Mouse (Mus musculus) granulocyte monocyte progenitor cell, adult 5-6 weeks (primary cell): ENCODE measurements around the gene Cyp24a1. TPM values are rescaled to one million over a fixed set of nuclear protein-coding genes. Genes with fewer than 3 reads are reported as not detected.

Source experiments
- ATAC-seq: replicated peaks from 2 replicates; pipeline ENCODE4 v1.8.0; 2016; ENCODE audit warnings: mild to moderate bottlenecking, moderate TSS enrichment, inconsistent platforms; ENCODE audit not compliant: poor library complexity, severe bottlenecking
- total RNA-seq, 2 experiments: library from RNA; stranded (forward) in 1 of 2; stranded (reverse) in 1 of 2; fragments of 200-712, 200-1000 nt in 1 of 2; fragments of >200 nt in 1 of 2; fragmentation: Nextera tagmentation in 1 of 2; gene quantifications; 2 replicates each; pipeline ENCODE4 v1.2.3; 2014 to 2017

Cyp24a1 gene
- not detected in 2 replicates for total RNA-seq (2014; fragmentation: Nextera tagmentation)
- total RNA-seq (2017): not detected in 2 replicates

DNA sequence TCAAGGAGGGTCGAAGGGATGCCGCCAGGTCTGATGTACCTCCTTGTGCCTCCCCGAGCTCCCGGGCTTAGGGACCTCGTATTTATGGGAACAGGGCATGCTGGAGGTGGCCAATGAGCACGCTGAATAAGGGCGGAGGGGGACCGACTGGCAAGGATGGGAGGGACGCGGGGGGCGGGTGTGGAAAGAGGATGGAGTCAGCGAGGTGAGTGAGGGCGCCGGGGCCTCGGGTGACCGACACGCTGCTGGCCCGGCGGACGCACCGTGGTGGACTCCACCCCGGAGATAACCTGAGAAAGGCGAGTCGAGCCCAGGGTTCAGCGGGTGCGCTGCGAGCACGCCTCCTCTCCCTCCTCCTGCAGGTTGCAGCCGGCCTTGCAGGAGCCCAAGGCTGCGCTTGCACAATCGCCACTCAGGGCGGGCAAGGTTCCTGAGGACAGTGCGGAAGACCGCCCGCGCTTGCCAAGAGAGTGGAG is at the start of gene Cyp24a1:
TSS of gene Cyp24a1 (minus strand) at position 55 of the 476 bp plus-strand sequence.
- peak; percentile 97 for ATAC-seq

DNA sequence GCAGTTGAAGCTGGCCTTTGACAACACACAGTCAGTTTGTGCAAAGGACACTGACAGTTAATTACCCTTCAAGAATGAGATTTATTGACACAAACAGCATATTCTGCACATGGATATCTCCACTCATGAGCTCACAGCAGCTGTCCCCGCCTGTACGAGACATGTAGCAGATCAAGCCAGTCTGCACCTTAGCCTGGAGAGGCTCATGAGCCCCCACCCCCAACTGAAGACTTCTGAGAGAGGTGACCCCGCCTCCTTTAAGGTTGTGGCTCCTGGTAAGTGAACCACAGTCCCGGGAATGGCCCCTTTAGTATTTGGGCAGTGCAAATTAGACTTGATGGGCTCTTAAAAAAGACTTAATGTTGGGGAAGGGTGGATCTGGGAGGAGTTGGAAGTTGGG is 48.8 kb upstream of the Cyp24a1 start:
- no peak for ATAC-seq

- ATAC-seq: no peak
These were observed 48.0 kb upstream of the Cyp24a1 start for GRCm38 (mm10) chr2:170544950-170545349.

DNA sequence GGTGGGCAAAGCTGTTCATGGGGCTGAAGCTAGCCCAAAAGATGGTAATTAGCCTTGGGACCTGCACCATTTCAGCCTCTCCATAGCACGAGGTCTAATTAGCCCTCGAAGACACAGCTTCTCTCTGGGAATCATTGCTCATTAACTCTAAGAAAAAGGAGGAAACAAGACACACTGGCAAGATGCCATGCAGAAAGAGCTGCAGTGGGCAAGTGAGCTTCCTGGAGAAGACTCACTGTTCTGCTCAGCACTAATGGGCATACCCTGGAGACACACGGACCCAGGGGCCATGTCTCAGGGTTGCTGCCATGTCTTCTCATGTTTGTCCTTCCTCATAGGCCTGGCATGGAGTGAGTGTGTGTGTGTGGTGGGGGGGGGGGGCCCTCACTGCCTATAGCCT is 47.2 kb upstream of the Cyp24a1 start:
- no peak for ATAC-seq

DNA sequence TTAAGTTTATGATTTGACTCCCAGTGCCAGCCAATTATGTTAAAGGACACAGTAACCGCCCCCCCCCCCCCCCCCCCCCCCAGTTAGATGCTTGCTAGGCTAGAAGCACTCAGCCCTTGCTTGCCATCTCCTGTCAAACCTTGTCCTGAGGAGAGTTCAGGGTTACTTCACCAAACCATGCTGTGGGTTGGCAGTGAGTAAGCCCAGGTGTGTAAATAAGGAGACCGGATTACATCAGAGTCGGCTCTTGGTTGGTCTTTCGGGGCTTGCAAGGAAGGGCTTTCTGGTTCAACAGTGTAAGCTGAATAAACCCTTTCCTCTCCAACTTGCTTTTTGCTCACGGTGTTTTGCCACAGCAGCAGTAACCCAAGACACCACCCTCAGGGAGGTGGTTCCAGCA is 46.7 kb upstream of the Cyp24a1 start:
- ATAC-seq: no peak

- no peak for ATAC-seq
These were observed 42.3 kb upstream of the Cyp24a1 start for GRCm38 (mm10) chr2:170539211-170539610.

GRCm38 (mm10) chr2:170535841-170536240 is 38.9 kb upstream of the Cyp24a1 start:
- ATAC-seq: no peak

DNA sequence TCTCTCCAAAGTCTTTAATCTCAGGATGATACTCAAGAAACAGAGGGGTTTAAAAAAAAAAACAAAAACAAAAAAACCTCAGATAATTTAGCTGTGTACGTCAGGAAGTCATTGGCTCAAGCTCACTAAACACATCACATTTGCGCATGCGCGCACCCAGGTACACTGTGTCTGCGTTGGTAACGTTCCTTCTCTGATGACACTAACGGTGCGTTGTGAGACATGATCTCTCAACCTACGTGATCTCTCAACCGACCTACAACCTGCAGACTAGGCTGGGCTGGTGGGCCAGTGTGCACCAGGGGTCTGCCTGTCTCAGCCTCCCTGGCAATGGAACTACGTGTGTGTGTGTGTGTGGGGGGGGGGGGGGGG is 37.8 kb upstream of the Cyp24a1 start:
- no peak for ATAC-seq

- ATAC-seq: no peak
These were observed 37.3 kb upstream of the Cyp24a1 start for GRCm38 (mm10) chr2:170534116-170534802.

DNA sequence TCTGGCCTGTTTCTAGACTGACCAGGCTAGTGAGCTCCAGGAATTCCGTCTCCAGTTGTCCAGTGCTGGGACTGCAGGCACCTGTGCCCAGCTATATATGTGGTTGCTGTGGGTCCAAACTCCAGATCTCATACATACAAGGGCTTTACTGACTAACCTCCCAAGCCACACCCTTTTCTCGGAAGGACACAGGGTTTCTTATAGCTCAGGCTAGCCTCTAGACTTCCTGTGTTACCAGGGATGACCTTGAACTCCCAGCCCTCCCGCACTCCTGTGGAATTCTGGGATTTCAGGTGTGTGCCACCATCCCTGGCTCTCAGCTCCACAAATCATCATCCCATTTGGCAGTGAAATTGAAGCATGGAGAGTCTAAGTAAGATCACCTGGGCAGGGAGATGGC is 33.3 kb upstream of the Cyp24a1 start:
- no peak for ATAC-seq

GRCm38 (mm10) chr2:170529766-170530165 is 32.8 kb upstream of the Cyp24a1 start:
- ATAC-seq: no peak

- ATAC-seq: no peak
These were observed 31.1 kb upstream of the Cyp24a1 start for GRCm38 (mm10) chr2:170528061-170528460.

DNA sequence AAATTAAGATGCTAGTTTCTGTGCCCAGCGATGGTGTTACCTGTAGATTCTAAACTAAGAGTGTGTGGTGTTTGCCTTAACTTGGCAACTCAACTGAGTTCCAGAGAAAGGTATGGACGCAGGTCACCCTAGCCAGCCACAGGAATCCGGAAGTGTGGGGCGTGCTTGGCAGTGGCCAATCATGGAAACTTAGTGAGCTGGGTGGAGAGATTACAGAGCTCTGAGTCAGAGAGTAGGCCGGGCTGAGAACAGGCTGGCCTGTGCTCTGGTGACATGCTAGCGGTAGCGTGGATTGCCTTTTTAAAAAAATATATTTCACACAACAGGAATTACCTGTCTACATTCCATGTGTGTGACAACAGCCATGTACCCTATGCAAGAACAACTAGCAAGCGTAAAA is 29.6 kb upstream of the Cyp24a1 start:
- no peak for ATAC-seq

DNA sequence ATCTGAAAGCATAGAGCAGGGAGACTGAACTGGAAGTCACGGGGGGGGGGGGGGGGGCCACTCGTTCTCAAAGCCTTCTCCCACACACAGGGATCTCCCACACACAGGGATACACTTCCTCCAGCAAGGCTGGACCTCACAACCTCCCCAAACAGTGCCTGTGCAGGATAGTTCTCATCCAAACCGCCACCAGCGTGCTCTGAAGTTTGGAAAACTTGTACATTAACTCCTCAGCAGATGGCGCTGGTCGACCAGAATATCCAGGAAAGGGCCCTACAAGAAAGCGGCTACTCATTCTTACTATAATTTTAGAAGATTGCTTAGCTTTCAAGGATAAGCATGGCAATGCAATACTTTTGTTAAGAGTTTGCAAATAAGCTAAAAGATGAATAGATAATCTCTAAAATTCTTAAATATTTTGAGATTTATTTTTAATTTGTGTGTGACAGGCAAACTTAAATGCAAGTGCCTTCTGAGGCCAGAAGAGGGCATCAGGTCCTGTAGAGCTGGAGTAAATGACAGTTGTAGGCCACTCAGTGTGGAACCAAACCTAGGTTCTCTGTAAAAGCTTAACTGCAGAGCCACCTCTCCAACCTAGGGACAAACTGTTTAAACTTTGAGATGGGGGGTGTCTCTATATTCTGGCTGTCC is 23.5 kb upstream of the Cyp24a1 start:
- peak; percentile 69 for ATAC-seq

DNA sequence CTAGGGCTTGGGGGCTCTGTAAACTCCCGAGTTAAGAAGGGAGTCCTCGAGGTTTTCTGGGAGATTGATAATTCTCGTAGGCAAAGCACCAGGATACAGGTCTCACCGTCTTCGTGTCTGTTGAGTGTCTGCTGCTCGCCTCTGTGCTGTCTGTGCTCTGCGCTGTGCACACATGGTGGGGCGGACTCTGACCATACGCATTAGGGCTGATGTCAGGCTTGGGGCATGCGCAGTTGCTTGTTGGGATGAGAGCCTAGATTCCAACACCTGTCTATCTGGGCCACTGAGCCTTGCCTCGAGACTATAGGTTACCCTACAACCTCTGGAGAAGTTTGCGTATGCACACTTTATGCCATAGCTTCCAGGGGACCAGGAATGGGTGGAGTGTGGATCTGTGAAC is 16.8 kb upstream of the Cyp24a1 start:
- ATAC-seq: no peak

DNA sequence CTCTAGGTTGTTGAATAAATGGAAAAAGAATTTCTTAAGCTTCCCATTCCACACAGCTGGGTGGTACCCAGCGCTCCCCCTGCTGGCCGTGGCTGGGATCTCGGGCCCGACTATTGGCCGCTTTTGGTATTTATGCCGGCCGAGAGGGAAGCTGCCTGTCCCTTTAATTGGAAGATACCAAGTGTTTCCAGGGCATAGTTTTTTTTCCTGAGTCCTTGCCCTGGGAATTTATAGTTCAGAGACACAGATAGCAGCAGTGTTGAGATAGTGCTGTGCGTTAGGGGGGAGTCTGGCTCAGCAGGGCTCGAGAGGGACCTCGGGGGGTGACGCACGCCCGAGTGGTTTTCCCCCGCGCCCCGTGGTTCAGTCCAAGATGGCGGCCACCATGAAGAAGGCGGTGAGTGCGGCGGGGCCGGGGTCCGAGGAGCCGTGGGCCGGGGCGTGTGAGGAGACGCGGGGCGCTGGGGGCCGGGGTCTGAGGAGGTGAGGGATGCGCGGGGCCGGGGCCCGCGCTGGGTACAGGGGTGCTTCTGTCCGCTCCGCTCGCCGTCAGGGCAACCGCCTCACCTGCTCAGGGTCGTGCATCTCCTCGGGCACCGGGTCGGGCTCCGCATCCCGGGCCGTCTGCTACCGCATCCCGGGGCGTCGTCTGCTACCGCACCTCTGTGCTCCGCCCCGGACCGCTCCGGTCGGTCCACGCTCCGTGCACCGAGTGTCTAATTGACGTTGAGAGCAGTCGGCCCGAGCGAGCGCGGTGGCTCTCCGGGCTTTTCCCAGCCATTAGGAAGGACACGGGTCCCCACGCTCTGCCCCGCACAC is 14.3 kb upstream of the Cyp24a1 start:
- peak; percentile 81 for ATAC-seq

- peak; percentile 59 for ATAC-seq
These were observed 11.9 kb upstream of the Cyp24a1 start for GRCm38 (mm10) chr2:170508821-170509220.

DNA sequence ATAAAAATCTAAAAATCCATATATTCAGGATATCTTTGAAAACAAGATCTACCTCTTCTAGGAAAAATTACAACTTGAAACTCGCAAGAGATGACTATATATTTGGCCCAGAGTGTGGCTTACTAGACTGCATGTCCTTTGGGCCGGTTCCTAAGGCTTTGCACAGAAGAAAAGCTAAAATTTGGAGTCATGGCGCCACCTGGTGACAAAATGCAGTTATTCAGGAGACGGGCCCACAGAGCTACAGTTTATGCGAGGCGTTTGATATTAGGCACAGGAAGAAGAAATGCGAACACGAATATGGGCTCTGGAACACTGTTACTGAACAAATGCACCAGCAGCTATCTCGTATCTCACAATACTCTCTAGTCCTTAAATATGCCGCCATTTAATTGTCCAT is 10.8 kb upstream of the Cyp24a1 start:
- ATAC-seq: peak; percentile 38

DNA sequence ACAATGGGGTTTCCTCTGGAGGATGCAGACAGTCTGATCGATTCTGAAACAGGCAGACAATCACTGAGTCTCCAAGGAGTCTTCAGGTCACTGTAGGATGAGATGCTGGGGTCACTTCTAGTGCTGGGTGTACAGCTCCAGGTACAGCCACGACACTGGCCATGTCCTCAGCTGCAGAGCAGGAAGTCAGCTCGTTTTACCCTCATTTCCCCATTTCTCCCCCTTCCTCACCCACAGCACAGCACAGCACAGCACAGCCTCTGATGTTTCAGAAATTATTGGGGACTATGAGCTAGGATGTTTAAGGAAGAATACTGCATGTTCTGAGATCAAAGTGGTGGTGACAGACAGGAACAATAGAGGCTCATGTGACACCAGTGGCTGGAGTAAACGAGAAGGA is 7.0 kb upstream of the Cyp24a1 start:
- peak; percentile 65 for ATAC-seq

DNA sequence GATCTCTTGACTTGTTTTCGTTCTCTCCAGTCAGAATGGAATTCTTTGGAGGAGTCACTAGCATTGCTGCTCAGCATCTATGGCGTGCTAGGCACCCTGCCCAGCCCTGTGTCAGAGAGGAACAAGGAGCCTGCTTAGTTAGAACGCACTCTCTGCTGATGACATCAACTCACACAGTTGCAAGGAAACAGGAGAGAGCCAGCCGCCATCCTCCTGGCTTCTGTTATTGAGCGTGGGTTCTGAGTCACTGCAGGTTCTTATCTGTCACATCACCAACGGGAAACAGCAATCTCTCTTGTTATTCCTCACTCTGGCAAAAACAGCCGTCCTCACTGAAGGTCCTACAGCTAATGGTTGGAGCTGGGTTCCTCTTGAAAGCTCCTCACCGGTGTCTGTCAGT is 6.4 kb upstream of the Cyp24a1 start:
- peak; percentile 28; the same call in 1 of the 2 replicates for ATAC-seq

- no peak for ATAC-seq
These were observed 1.1 kb upstream of the Cyp24a1 start for GRCm38 (mm10) chr2:170498011-170498410.
